Mouse (Mus musculus): ENCODE measurements at regions not wholly inside any gene's neighbourhood (a gene's known extent, or its start where the extent isn't known, plus 50 kb on each side); places are given as distances from the start of the nearest gene placed in this dataset.
"Not testable (repeated sequence)": the region's sequence is repeated elsewhere in the genome, so short reads cannot be mapped to it uniquely, and the experiment has no call there.

DNA sequence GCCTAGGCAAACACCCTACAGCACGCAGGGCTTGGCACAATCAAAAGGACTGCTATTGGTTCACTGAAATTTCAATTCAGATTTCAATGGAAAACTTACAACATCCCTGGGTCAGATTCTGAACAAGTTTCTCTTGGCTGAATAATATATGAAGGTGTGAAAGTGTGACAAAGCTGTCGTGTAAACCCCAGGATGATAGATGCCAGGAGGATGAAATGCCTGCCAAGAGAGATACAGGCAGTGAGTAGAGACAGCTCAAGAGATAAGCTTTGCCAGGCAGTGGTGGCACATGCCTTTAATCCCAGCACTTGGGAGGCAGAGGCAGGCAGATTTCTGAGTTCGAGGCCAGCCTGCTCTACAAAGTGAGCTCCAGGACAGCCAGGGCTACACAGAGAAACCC is 159.7 kb upstream of the Oprm1 start:
- DNase-seq, result not testable (repeated sequence)

DNA sequence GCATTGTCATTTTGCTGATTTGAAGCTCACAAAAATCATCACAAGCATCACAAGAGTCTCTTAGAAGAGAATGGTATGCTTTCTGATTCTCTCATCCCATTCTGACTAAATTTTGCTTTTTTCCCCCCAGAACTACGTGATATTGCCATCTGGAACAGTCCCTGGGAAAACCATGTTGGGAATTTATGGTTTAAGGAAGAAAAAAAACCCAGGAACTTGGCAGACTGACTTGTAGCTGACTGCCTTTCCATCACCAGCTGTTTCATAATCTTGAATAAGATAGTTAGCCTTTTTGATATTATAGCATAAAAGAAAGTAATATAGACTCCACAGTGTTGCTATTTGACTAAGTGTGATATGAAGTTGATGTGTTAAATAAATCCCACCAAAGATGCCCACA is 110.7 kb upstream of the Oprm1 start:
- no peak for DNase-seq

- DNase-seq, result no peak
Measured at GRCm38 (mm10) chr10:6685308-6686080, 72.8 kb upstream of the Oprm1 start.

GRCm38 (mm10) chr10:6686081-6686474 is 72.2 kb upstream of the Oprm1 start:
- DNase-seq, result no peak

All from heart, postnatal 4 days (tissue).